ENCODE assay signal across 8 mouse cellular contexts in the genomic region with DNA sequence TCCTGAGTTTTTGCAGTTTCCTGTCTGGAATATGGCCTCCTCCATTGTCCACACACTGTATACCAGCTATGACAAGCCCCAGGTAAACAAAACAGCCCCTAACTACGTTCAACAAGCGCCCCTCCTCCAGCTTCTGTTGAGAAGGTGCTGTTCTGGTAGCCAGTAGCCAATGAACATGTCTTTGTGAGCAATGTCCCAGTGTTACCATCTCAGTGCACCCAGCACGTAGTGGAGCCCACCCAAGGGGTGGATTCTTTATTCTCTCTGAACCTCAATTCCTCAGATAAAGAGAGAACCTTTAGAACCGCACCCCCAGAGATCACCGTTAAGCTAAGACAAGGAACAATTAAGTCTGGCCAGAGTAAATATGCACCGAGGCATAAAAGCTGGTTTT. TPM values are rescaled to one million over a fixed set of nuclear protein-coding genes. Genes with fewer than 3 reads are reported as not detected.
DNase-seq lines count a peak whose midpoint lies in the region; ATAC-seq and TF ChIP-seq lines count a peak whose summit lies in the region.

No protein-coding gene starts in this region.

- peak overlapping the region; percentile 93 for H3K27ac ChIP-seq in forebrain, embryonic 12.5 days
- peak overlapping the region; percentile 90 for H3K27ac ChIP-seq in limb, embryonic 12.5 days
- peak overlapping the region; percentile 94 for H3K27ac ChIP-seq in midbrain, postnatal 0 days (ENCODE audit: low read depth, low read length)

- peak overlapping the region; percentile 73 for H3K4me2 ChIP-seq in forebrain, embryonic 12.5 days
- H3K4me2 ChIP-seq in limb, embryonic 12.5 days = peak overlapping the region; percentile 67
- H3K4me2 ChIP-seq in midbrain, postnatal 0 days (ENCODE audit: low read depth, low read length, poor library complexity, severe bottlenecking) = peak overlapping the region; percentile 64

- peak overlapping the region; percentile 75 for H3K9ac ChIP-seq in forebrain, embryonic 12.5 days
- H3K9ac ChIP-seq in limb, embryonic 12.5 days (replicated peaks) = peak overlapping the region; percentile 89
- peak overlapping the region; percentile 87 for H3K9ac ChIP-seq in midbrain, postnatal 0 days (replicated peaks; ENCODE audit: low read length, poor library complexity, severe bottlenecking)

- peak overlapping the region; percentile 93 for H3K4me3 ChIP-seq in E14TG2a.4 (replicated peaks; ENCODE audit: low read length)
- peak overlapping the region; percentile 79 for H3K4me3 ChIP-seq in forebrain, embryonic 12.5 days (replicated peaks)
- peak overlapping the region; percentile 80 for H3K4me3 ChIP-seq in limb, embryonic 12.5 days (replicated peaks)
- peak overlapping the region; percentile 80 for H3K4me3 ChIP-seq in midbrain, postnatal 0 days (ENCODE audit: low read depth, low read length)

- WGBS in forebrain, embryonic 12.5 days = under 1% methylated on average over 6 of the region's 6 CpGs
- WGBS in limb, embryonic 12.5 days = 0% methylated on average over 6 of the region's 6 CpGs
- 5% methylated on average over 6 of the region's 6 CpGs for WGBS in midbrain, postnatal 0 days

- H3K4me1 ChIP-seq in E14TG2a.4 (replicated peaks; ENCODE audit: low read depth, low read length) = peaks cover 55% of the 10 kb centered on the region
- H3K4me1 ChIP-seq in forebrain, embryonic 12.5 days = peaks cover 34% of the 10 kb centered on the region
- peaks cover 32% of the 10 kb centered on the region for H3K4me1 ChIP-seq in limb, embryonic 12.5 days (replicated peaks)
- peaks cover 14% of the 10 kb centered on the region for H3K4me1 ChIP-seq in midbrain, postnatal 0 days (ENCODE audit: insufficient read depth, low read length)

- TF ChIP-seq CTCF in E14TG2a.4 (conservative IDR thresholded peaks at IDR 0.05; ENCODE audit: low read length) = no peak
- TF ChIP-seq CTCF in midbrain, postnatal 0 days (IDR thresholded peaks at IDR 0.05) = no peak

- H3K36me3 ChIP-seq in E14TG2a.4 (ENCODE audit: insufficient read depth, low read length) = peaks cover 23% of the 10 kb centered on the region
- H3K36me3 ChIP-seq in forebrain, embryonic 12.5 days (replicated peaks) = 0 out of 2 replicates have a peak, but pooled peaks cover 3% of the 10 kb centered on the region
- peaks cover 5% of the 10 kb centered on the region; the same call in 1 of the 2 replicates for H3K36me3 ChIP-seq in limb, embryonic 12.5 days
- H3K36me3 ChIP-seq in midbrain, postnatal 0 days (ENCODE audit: insufficient read depth, low read length) = no peaks in the 10 kb centered on the region

- intact Hi-C loops in heart, postnatal 25 days (cut with DNase I) = no loop called here

- ATAC-seq in forebrain, embryonic 12.5 days (ENCODE audit: low FRiP score) = peak; percentile 50
- peak; percentile 13; the same call in 1 of the 2 replicates for ATAC-seq in limb, embryonic 12.5 days (ENCODE audit: insufficient number of reproducible peaks, insufficient read depth, low FRiP score, low TSS enrichment, low read depth)
- ATAC-seq in midbrain, postnatal 0 days (ENCODE audit: low FRiP score) = peak; percentile 52

- H3K9me3 ChIP-seq in E14TG2a.4 (ENCODE audit: low read length) = no peaks in the 10 kb centered on the region
- H3K9me3 ChIP-seq in forebrain, embryonic 12.5 days = no peaks in the 10 kb centered on the region
- H3K9me3 ChIP-seq in limb, embryonic 12.5 days = no peaks in the 10 kb centered on the region
- H3K9me3 ChIP-seq in midbrain, postnatal 0 days (ENCODE audit: low read length) = no peaks in the 10 kb centered on the region

- DNase-seq in heart, adult 11 months = peak; percentile 78
- no peak for DNase-seq in heart, postnatal 25 days (ENCODE audit: low spot score)
- peak; percentile 49 for DNase-seq in midbrain, postnatal 0 days (ENCODE audit: low spot score)
- DNase-seq in urinary bladder, adult 2 months (ENCODE audit: low spot score) = no peak
- DNase-seq in natural killer cell, adult 2 months (ENCODE audit: low spot score in 2 of 2) = no peak

- H3K27me3 ChIP-seq in E14TG2a.4 (ENCODE audit: insufficient read depth, low read length) = no peaks in the 10 kb centered on the region
- no peaks in the 10 kb centered on the region for H3K27me3 ChIP-seq in forebrain, embryonic 12.5 days
- H3K27me3 ChIP-seq in limb, embryonic 12.5 days = no peaks in the 10 kb centered on the region
- H3K27me3 ChIP-seq in midbrain, postnatal 0 days (ENCODE audit: insufficient read depth, low read length) = no peaks in the 10 kb centered on the region

RNA-seq across cellular contexts. Expression of a gene that starts 0.8 kb away (rescaled TPM):
- total RNA-seq in heart, postnatal 25 days (2021) = 10 to 100 TPM; 25.7 to 26.9 TPM
- polyA plus RNA-seq in forebrain, embryonic 12.5 days (2016; fragmentation: Nextera tagmentation; extraction: Ambion mirVana) = 72.5 and 73.7 TPM in 2 replicates
- polyA plus RNA-seq in limb, embryonic 12.5 days (2016; fragmentation: Nextera tagmentation; extraction: Ambion mirVana) = 160 and 166 TPM in 2 replicates
- 25.4 and 27.2 TPM in 2 replicates for total RNA-seq in midbrain, postnatal 0 days (2014; rRNA removed)
- 20.1 and 22.2 TPM in 2 replicates for polyA plus RNA-seq in midbrain, postnatal 0 days (2015; fragmentation: Nextera tagmentation; extraction: Ambion mirVana)
- 62.1 and 62.7 TPM in 2 replicates for polyA plus RNA-seq in urinary bladder, adult 2 months (2012; rRNA removed)

RNA-seq across cellular contexts. Expression of a gene that starts 38.8 kb away (rescaled TPM):
- 10 to 100 TPM; 13.8 to 15.2 TPM for total RNA-seq in heart, postnatal 25 days (2021)
- polyA plus RNA-seq in forebrain, embryonic 12.5 days (2016; fragmentation: Nextera tagmentation; extraction: Ambion mirVana) = 21.9 and 23.0 TPM in 2 replicates
- 25.2 and 25.6 TPM in 2 replicates for polyA plus RNA-seq in limb, embryonic 12.5 days (2016; fragmentation: Nextera tagmentation; extraction: Ambion mirVana)
- 34.9 and 41.3 TPM in 2 replicates for total RNA-seq in midbrain, postnatal 0 days (2014; rRNA removed)
- 22.4 and 27.4 TPM in 2 replicates for polyA plus RNA-seq in midbrain, postnatal 0 days (2015; fragmentation: Nextera tagmentation; extraction: Ambion mirVana)
- polyA plus RNA-seq in urinary bladder, adult 2 months (2012; rRNA removed) = 21.8 and 23.7 TPM in 2 replicates

RNA-seq across cellular contexts. Expression of a gene that starts 46.7 kb away (rescaled TPM):
- total RNA-seq in heart, postnatal 25 days (2021) = 10 to 100 TPM; 35.0 to 38.6 TPM
- polyA plus RNA-seq in forebrain, embryonic 12.5 days (2016; fragmentation: Nextera tagmentation; extraction: Ambion mirVana) = 78.9 and 83.5 TPM in 2 replicates
- 94.6 and 100.0 TPM in 2 replicates for polyA plus RNA-seq in limb, embryonic 12.5 days (2016; fragmentation: Nextera tagmentation; extraction: Ambion mirVana)
- 124 and 137 TPM in 2 replicates for total RNA-seq in midbrain, postnatal 0 days (2014; rRNA removed)
- polyA plus RNA-seq in midbrain, postnatal 0 days (2015; fragmentation: Nextera tagmentation; extraction: Ambion mirVana) = 63.2 and 69.0 TPM in 2 replicates
- polyA plus RNA-seq in urinary bladder, adult 2 months (2012; rRNA removed) = 25.0 and 29.8 TPM in 2 replicates

RNA-seq across cellular contexts. Expression of a gene that starts 46.8 kb away (rescaled TPM):
- 10 to 100 TPM; 11.3 to 12.6 TPM for total RNA-seq in heart, postnatal 25 days (2021)
- polyA plus RNA-seq in forebrain, embryonic 12.5 days (2016; fragmentation: Nextera tagmentation; extraction: Ambion mirVana) = 15.0 and 16.1 TPM in 2 replicates
- polyA plus RNA-seq in limb, embryonic 12.5 days (2016; fragmentation: Nextera tagmentation; extraction: Ambion mirVana) = 15.9 and 16.1 TPM in 2 replicates
- 14.0 and 15.3 TPM in 2 replicates for total RNA-seq in midbrain, postnatal 0 days (2014; rRNA removed)
- 7.2 and 7.5 TPM in 2 replicates for polyA plus RNA-seq in midbrain, postnatal 0 days (2015; fragmentation: Nextera tagmentation; extraction: Ambion mirVana)
- polyA plus RNA-seq in urinary bladder, adult 2 months (2012; rRNA removed) = 9.6 and 10.8 TPM in 2 replicates

Comparison
In these comparisons a context has a peak if more than half of its experiments do, and no peak if none do; other contexts are left out.
1. DNase-seq: peak in heart, adult 11 months (single experiment) and midbrain, postnatal 0 days (single experiment); none in heart, postnatal 25 days (single experiment), urinary bladder, adult 2 months (single experiment) and natural killer cell, adult 2 months (0 of 2).
2. Peak in every context shown above with its lines, with median percentiles within 50 percentile points of each other: H3K4me3 ChIP-seq, ATAC-seq, H3K27ac ChIP-seq, H3K4me2 ChIP-seq and H3K9ac ChIP-seq.